Mouse (Mus musculus) kidney, adult 2 months (tissue): ENCODE measurements at regions not wholly inside any gene's neighbourhood (a gene's known extent, or its start where the extent isn't known, plus 50 kb on each side); places are given as distances from the start of the nearest gene placed in this dataset.

ENCODE experiments used
- CTCF ChIP-seq: fragments of 200-500 bp; conservative IDR thresholded peaks from 2 replicates; pipeline ENCODE4 v1.5.1; 2011; ENCODE audit warnings: low read depth, mild to moderate bottlenecking, control low read depth, low read length, moderate library complexity, mixed read lengths; ENCODE audit not compliant: insufficient read depth, insufficient read length
- POLR2A ChIP-seq: fragments of 200-500 bp; IDR thresholded peaks from one replicate; pipeline ENCODE4 v1.6.1; 2011; ENCODE audit warnings: low read depth, low read length, control low read depth

- no peak for TF ChIP-seq CTCF
- TF ChIP-seq POLR2A, result no peak
Measured at GRCm38 (mm10) chr8:86252696-86253355, 327.7 kb downstream of the Abcc12 start.
